Mouse (Mus musculus): ENCODE data around the gene Pex19.

GRCm38 (mm10) chr1:172103619-172104018, 22.9 kb upstream of the Pex19 start:
- TF ChIP-seq POLR2A (IDR thresholded peaks at IDR 0.05; ENCODE audit: borderline replicate concordance, control insufficient read depth, low read depth, low read length), result no peak
- TF ChIP-seq CTCF (IDR thresholded peaks at IDR 0.05; ENCODE audit: control insufficient read depth, insufficient read depth, low read length), result no peak

All from bone marrow, adult 2 months (tissue).